Mouse (Mus musculus): ENCODE results near the gene Tspear.
A peak's percentile ranks its signal among the peaks of the same experiment; 100 is the strongest.
"Not testable (repeated sequence)": the region's sequence is repeated elsewhere in the genome, so short reads cannot be mapped to it uniquely, and the experiment has no call there.

Gene Tspear

GRCm38 (mm10) chr10:77685895-77686664 lies at the start of gene Tspear:
Gene Tspear, plus strand, starts transcription at chr10:77686569.
- no peak for DNase-seq

GRCm38 (mm10) chr10:77638956-77639355 lies 47.4 kb upstream of the Tspear start:
- peak; percentile 53 to 77 for DNase-seq

GRCm38 (mm10) chr10:77643160-77643559 lies 43.2 kb upstream of the Tspear start:
- DNase-seq: peak in 1 of 2 experiments; percentile 38

- no peak for DNase-seq
These were observed 40.8 kb upstream of the Tspear start for GRCm38 (mm10) chr10:77645571-77645970.

GRCm38 (mm10) chr10:77647461-77647860 lies 38.9 kb upstream of the Tspear start:
- DNase-seq: no peak

GRCm38 (mm10) chr10:77647901-77648300 lies 38.5 kb upstream of the Tspear start:
- DNase-seq: no peak

GRCm38 (mm10) chr10:77652046-77652445 lies 34.3 kb upstream of the Tspear start:
- no peak for DNase-seq

GRCm38 (mm10) chr10:77658286-77658994 lies 27.9 kb upstream of the Tspear start:
- DNase-seq: peak; percentile 66 to 73

- DNase-seq: no peak
These were observed 22.3 kb upstream of the Tspear start for GRCm38 (mm10) chr10:77663949-77664665.

- no peak for DNase-seq
These were observed 20.0 kb upstream of the Tspear start for GRCm38 (mm10) chr10:77666342-77666741.

- DNase-seq: no peak
These were observed 19.0 kb upstream of the Tspear start for GRCm38 (mm10) chr10:77667402-77667801.

- no peak for DNase-seq
These were observed 15.7 kb upstream of the Tspear start for GRCm38 (mm10) chr10:77670710-77671109.

- no peak for DNase-seq
These were observed 14.8 kb upstream of the Tspear start for GRCm38 (mm10) chr10:77671519-77671918.

- DNase-seq: no peak
These were observed 12.6 kb upstream of the Tspear start for GRCm38 (mm10) chr10:77673765-77674164.

- no peak for DNase-seq
These were observed 8.8 kb upstream of the Tspear start for GRCm38 (mm10) chr10:77677562-77677961.

GRCm38 (mm10) chr10:77682994-77683393 lies 3.4 kb upstream of the Tspear start:
- no peak for DNase-seq

GRCm38 (mm10) chr10:77684181-77684580 lies 2.2 kb upstream of the Tspear start:
- DNase-seq: no peak

- DNase-seq: no peak
These were observed 652 bp downstream of the Tspear start for GRCm38 (mm10) chr10:77687021-77687420.

- DNase-seq: not testable (repeated sequence)
These were observed 4.0 kb downstream of the Tspear start, which contains the start of gene Gm19402 for GRCm38 (mm10) chr10:77690356-77690807. Gene Gm19402, minus strand, starts transcription at chr10:77690757.

GRCm38 (mm10) chr10:77697133-77697532 lies 10.8 kb downstream of the Tspear start, which contains the start of gene Gm9508:
Gene Gm9508, minus strand, starts transcription at chr10:77697233.
- no peak for DNase-seq

GRCm38 (mm10) chr10:77706326-77706725 lies 20.0 kb downstream of the Tspear start, which contains the start of gene Gm10272:
Gene Gm10272, plus strand, starts transcription at chr10:77706626.
- no peak for DNase-seq

- no peak for DNase-seq
These were observed 23.5 kb downstream of the Tspear start for GRCm38 (mm10) chr10:77709831-77710230.

GRCm38 (mm10) chr10:77711157-77711556 lies 24.8 kb downstream of the Tspear start, which contains the start of gene Gm10024:
Gene Gm10024, plus strand, starts transcription at chr10:77711457.
- not testable (repeated sequence) for DNase-seq
